Comparison of ENCODE assay signal across 26 mouse cellular contexts in genomic region chr5:127375654-127376053, GRCm38 (mm10).
A peak's percentile ranks its signal among the peaks of the same experiment; 100 is the strongest.
DNase-seq lines count a peak whose midpoint lies in the region; ATAC-seq and TF ChIP-seq lines count a peak whose summit lies in the region.
"Had no signal": no experiment of that assay in that cellular context is flagged by ENCODE, and none has a peak within 500 bp of the region (broad histone marks: within the 10 kb centered on the region; RNA-seq: fewer than 3 reads in every experiment).

No protein-coding gene starts in this region.

- DNase-seq in frontal cortex, adult 2 months (ENCODE audit: extremely low spot score in 1 of 2, low spot score in 1 of 2) = peak; percentile 7 to 46
- no peak for DNase-seq in frontal cortex, postnatal 25 days (ENCODE audit: low spot score in 2 of 2)
- peak; percentile 17 for DNase-seq in right cerebral cortex, adult 18-20 months
- no peak for DNase-seq in right cerebral cortex, postnatal 4 days
- DNase-seq in testis, postnatal 14 days (ENCODE audit: low spot score) = no peak
- DNase-seq in liver, embryonic 11.5 days (ENCODE audit: low spot score) = no peak
- DNase-seq: adrenal gland, postnatal 10 days; adrenal gland, postnatal 36 days; B cell, adult 2 months; cerebellum, adult 11 months; cerebellum, adult 2 months; cerebellum, adult 9-11 months; cerebellum, postnatal 36 days; gastrocnemius, adult 2 months; gastrocnemius, postnatal 14 days; heart, adult 11 months had no signal

- no peak overlapping the region for H3K9ac ChIP-seq in liver, embryonic 11.5 days (ENCODE audit: low read depth, low read length)
- H3K9ac ChIP-seq: forebrain, embryonic 13.5 days; hindbrain, embryonic 12.5 days; hindbrain, embryonic 15.5 days had no signal

- no peak for TF ChIP-seq POLR2A in testis, adult 2 months (IDR thresholded peaks at IDR 0.05; ENCODE audit: control insufficient read depth, low read depth, low read length)

- H3K4me3 ChIP-seq in testis, adult 2 months (ENCODE audit: control insufficient read depth, low read depth, low read length) = peak overlapping the region; percentile 29; the same call in 1 of the 2 replicates
- no peak overlapping the region for H3K4me3 ChIP-seq in liver, embryonic 11.5 days (ENCODE audit: low read depth, low read length)
- H3K4me3 ChIP-seq: forebrain, embryonic 10.5 days; forebrain, embryonic 13.5 days; gastrocnemius, adult 2 months; hindbrain, embryonic 12.5 days; hindbrain, embryonic 15.5 days had no signal

- no peaks in the 10 kb centered on the region for H3K27me3 ChIP-seq in testis, adult 2 months (ENCODE audit: control insufficient read depth, insufficient read depth, low read length)
- H3K27me3 ChIP-seq in liver, embryonic 11.5 days (replicated peaks; ENCODE audit: control insufficient read depth, insufficient read depth, low read length) = no peaks in the 10 kb centered on the region
- H3K27me3 ChIP-seq: CH12.LX; forebrain, embryonic 13.5 days; hindbrain, embryonic 15.5 days; Patski had no signal

- peaks cover 2% of the 10 kb centered on the region; the same call in 1 of the 2 replicates for H3K4me1 ChIP-seq in testis, adult 2 months (ENCODE audit: control insufficient read depth, insufficient read depth, low read length)
- no peaks in the 10 kb centered on the region for H3K4me1 ChIP-seq in liver, embryonic 11.5 days (replicated peaks; ENCODE audit: control insufficient read depth, insufficient read depth, low read length)

- no peak overlapping the region for H3K27ac ChIP-seq in testis, adult 2 months (ENCODE audit: control insufficient read depth, insufficient read depth, low read depth, low read length)
- H3K27ac ChIP-seq in liver, embryonic 11.5 days (ENCODE audit: low read depth, low read length) = no peak overlapping the region
- H3K27ac ChIP-seq: forebrain, embryonic 10.5 days; forebrain, embryonic 13.5 days; gastrocnemius, adult 2 months; hindbrain, embryonic 12.5 days; hindbrain, embryonic 15.5 days had no signal

- no peaks in the 10 kb centered on the region for H3K36me3 ChIP-seq in testis, adult 2 months (ENCODE audit: control insufficient read depth, insufficient read depth, low read length)
- H3K36me3 ChIP-seq in liver, embryonic 11.5 days (ENCODE audit: control insufficient read depth, insufficient read depth, low read length) = no peaks in the 10 kb centered on the region
- H3K36me3 ChIP-seq: forebrain, embryonic 10.5 days; G1E; hindbrain, embryonic 12.5 days; hindbrain, embryonic 15.5 days had no signal

- no peak overlapping the region for H3K4me2 ChIP-seq in liver, embryonic 11.5 days
- H3K4me2 ChIP-seq: forebrain, embryonic 13.5 days; heart, embryonic 11.5 days; hindbrain, embryonic 12.5 days; hindbrain, embryonic 15.5 days had no signal

- no peaks in the 10 kb centered on the region for H3K9me3 ChIP-seq in liver, embryonic 11.5 days (ENCODE audit: control insufficient read depth, low read length)
- H3K9me3 ChIP-seq: forebrain, embryonic 10.5 days; forebrain, embryonic 13.5 days; hindbrain, embryonic 12.5 days had no signal

- 71% methylated on average over 3 of the region's 3 CpGs for WGBS in liver, embryonic 11.5 days

- TF ChIP-seq CTCF in testis, adult 2 months (IDR thresholded peaks at IDR 0.05; ENCODE audit: control insufficient read depth, insufficient read depth, insufficient replicate concordance, low read depth, low read length) = no peak

- ATAC-seq in liver, embryonic 11.5 days (replicated peaks; ENCODE audit: low FRiP score) = no peak
- ATAC-seq: forebrain, embryonic 13.5 days; forebrain, embryonic 16.5 days; Patski had no signal

Comparison
In these comparisons a context has a peak if more than half of its experiments do, and no peak if none do; other contexts are left out.
1. DNase-seq: peak in frontal cortex, adult 2 months (2 of 2) and right cerebral cortex, adult 18-20 months (single experiment); none in frontal cortex, postnatal 25 days (0 of 2), right cerebral cortex, postnatal 4 days (single experiment), testis, postnatal 14 days (single experiment) and liver, embryonic 11.5 days (single experiment).